Mouse (Mus musculus): ENCODE measurements around the gene Gm20388.

- TF ChIP-seq POLR2A (IDR thresholded peaks at IDR 0.05; ENCODE audit: extremely low read depth, insufficient read depth, low read length) (no peak), CTCF (IDR thresholded peaks at IDR 0.05; ENCODE audit: extremely low read depth, insufficient read depth, low read length) (no peak)
These were observed 4359.9 kb downstream of the Gm20388 start for GRCm38 (mm10) chr8:124270504-124270903.

All from cortical plate, adult 2 months (tissue).